Mouse (Mus musculus) liver, adult 2 months (tissue): ENCODE measurements around the gene Zdhhc9.

Experiments used
- CTCF ChIP-seq: fragments of 200-500 bp; IDR thresholded peaks from 2 replicates; pipeline ENCODE4 v1.5.1; 2011; ENCODE audit warnings: low read depth, low read length, control low read depth
- POLR2A ChIP-seq: fragments of 200-500 bp; IDR thresholded peaks from 2 replicates; pipeline ENCODE4 v1.6.1; 2011; ENCODE audit warnings: low read length, control low read depth; ENCODE audit not compliant: insufficient read depth; ENCODE audit errors: extremely low read depth

DNA sequence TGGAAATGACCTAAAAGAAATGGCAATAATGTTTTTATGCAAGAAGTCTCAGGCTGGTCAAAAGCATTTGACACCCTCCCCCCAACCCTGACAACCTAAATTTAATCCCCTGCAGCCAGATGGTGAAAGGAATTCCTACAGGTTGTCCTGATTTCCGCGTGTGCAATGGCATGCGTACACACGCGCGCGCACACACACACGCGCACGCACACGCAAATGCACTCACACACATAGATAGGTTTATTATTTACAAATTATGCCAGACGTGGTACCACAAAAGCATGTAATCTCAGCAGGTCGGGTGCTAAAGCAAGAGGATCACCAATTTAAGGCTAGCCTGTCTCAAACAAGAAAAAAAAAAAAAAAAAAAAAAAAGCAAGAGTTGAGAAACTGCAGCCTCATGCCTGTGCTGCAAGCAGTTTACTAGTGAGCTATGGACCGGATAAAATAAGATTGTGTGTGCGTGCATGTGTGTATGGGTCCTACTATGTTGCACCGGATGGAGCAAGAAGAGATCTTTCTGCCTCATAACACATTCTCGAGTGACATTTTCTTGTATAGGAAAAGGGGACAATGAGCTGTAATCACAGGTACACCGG lies 47.3 kb upstream of the Zdhhc9 start:
- TF ChIP-seq CTCF (no peak), POLR2A (no peak)
